ENCODE assay signal across 9 mouse cellular contexts in genomic region chr4:44508386-44509226, GRCm38 (mm10).
DNase-seq lines count a peak whose midpoint lies in the region; ATAC-seq lines count a peak whose summit lies in the region.
"Had no signal": no experiment of that assay in that cellular context is flagged by ENCODE, and none has a peak within 500 bp of the region (broad histone marks: within the 10 kb centered on the region; RNA-seq: fewer than 3 reads in every experiment).

No protein-coding gene starts in this region.

- no peak overlapping the region for H3K9ac ChIP-seq in kidney, embryonic 14.5 days (ENCODE audit: low read depth, low read length)
- H3K9ac ChIP-seq in midbrain, embryonic 16.5 days (ENCODE audit: low read depth, low read length) = peak overlapping the region; percentile 17; the same call in 1 of the 2 replicates
- H3K9ac ChIP-seq: stomach, embryonic 15.5 days had no signal

- peak; percentile 46; the same call in 1 of the 2 replicates for ATAC-seq in kidney, embryonic 14.5 days (ENCODE audit: low FRiP score, low TSS enrichment)
- ATAC-seq in midbrain, embryonic 16.5 days = peak; percentile 79
- ATAC-seq in CD4-positive, CD25-positive, alpha-beta regulatory T cell, adult 4 months = no peak

- no peak overlapping the region for H3K4me3 ChIP-seq in kidney, embryonic 14.5 days (ENCODE audit: low read length)
- H3K4me3 ChIP-seq in hindbrain, embryonic 10.5 days = 0 out of 2 replicates have a peak overlapping the region, but pooled peaks have one; percentile 2
- no peak overlapping the region for H3K4me3 ChIP-seq in midbrain, embryonic 16.5 days (ENCODE audit: low read depth, low read length)
- H3K4me3 ChIP-seq: stomach, embryonic 15.5 days had no signal

- H3K4me1 ChIP-seq in kidney, embryonic 14.5 days (ENCODE audit: control insufficient read depth, insufficient read depth, low read length) = peaks cover 3% of the 10 kb centered on the region; the same call in 1 of the 2 replicates
- peaks cover 26% of the 10 kb centered on the region for H3K4me1 ChIP-seq in hindbrain, embryonic 10.5 days (replicated peaks)
- peaks cover 8% of the 10 kb centered on the region for H3K4me1 ChIP-seq in midbrain, embryonic 16.5 days (ENCODE audit: control insufficient read depth, insufficient read depth, low read length)
- H3K4me1 ChIP-seq: stomach, embryonic 15.5 days had no signal

- H3K4me2 ChIP-seq in kidney, embryonic 14.5 days (replicated peaks; ENCODE audit: low read depth, low read length) = no peak overlapping the region
- H3K4me2 ChIP-seq in midbrain, embryonic 16.5 days (ENCODE audit: low read length) = peak overlapping the region; percentile 37
- H3K4me2 ChIP-seq: stomach, embryonic 15.5 days had no signal

- H3K27me3 ChIP-seq in kidney, embryonic 14.5 days (ENCODE audit: control insufficient read depth, insufficient read depth, low read length) = peaks cover 10% of the 10 kb centered on the region; the same call in 1 of the 2 replicates
- H3K27me3 ChIP-seq in hindbrain, embryonic 10.5 days (ENCODE audit: insufficient read depth, poor library complexity, severe bottlenecking) = peaks cover 29% of the 10 kb centered on the region
- H3K27me3 ChIP-seq in midbrain, embryonic 16.5 days (ENCODE audit: control insufficient read depth, insufficient read depth, low read depth, low read length) = peaks cover 5% of the 10 kb centered on the region; the same call in 1 of the 2 replicates

- H3K36me3 ChIP-seq in kidney, embryonic 14.5 days (ENCODE audit: control insufficient read depth, insufficient read depth, low read length) = no peaks in the 10 kb centered on the region
- H3K36me3 ChIP-seq in hindbrain, embryonic 10.5 days = no peaks in the 10 kb centered on the region
- no peaks in the 10 kb centered on the region for H3K36me3 ChIP-seq in midbrain, embryonic 16.5 days (ENCODE audit: control insufficient read depth, insufficient read depth, low read length)
- H3K36me3 ChIP-seq: stomach, embryonic 15.5 days had no signal

- 18% methylated on average over 25 of the region's 25 CpGs for WGBS in kidney, embryonic 14.5 days
- 42% methylated on average over 25 of the region's 25 CpGs for WGBS in hindbrain, embryonic 10.5 days
- WGBS in midbrain, embryonic 16.5 days = 22% methylated on average over 25 of the region's 25 CpGs

- no peak for DNase-seq in kidney, adult 11 months
- DNase-seq in ZHBTc4 (ENCODE audit: low read depth, low spot score) = peak; percentile 24
- DNase-seq in hindbrain, embryonic 10.5 days (ENCODE audit: low spot score) = peak; percentile 58
- DNase-seq in ovary, postnatal 14 days (ENCODE audit: low spot score) = no peak
- DNase-seq in gastrocnemius, postnatal 36 days = no peak

- intact Hi-C loops in gastrocnemius, postnatal 36 days (cut with DNase I) = no loop called here

- H3K9me3 ChIP-seq in kidney, embryonic 14.5 days (ENCODE audit: control insufficient read depth, low read length) = no peaks in the 10 kb centered on the region
- H3K9me3 ChIP-seq in hindbrain, embryonic 10.5 days = no peaks in the 10 kb centered on the region
- H3K9me3 ChIP-seq in midbrain, embryonic 16.5 days (replicated peaks; ENCODE audit: control insufficient read depth, low read length, poor library complexity, severe bottlenecking) = no peaks in the 10 kb centered on the region
- H3K9me3 ChIP-seq: stomach, embryonic 15.5 days had no signal

- H3K27ac ChIP-seq in kidney, embryonic 14.5 days (ENCODE audit: low read depth, low read length) = no peak overlapping the region
- peak overlapping the region; percentile 45; the same call in 1 of the 2 replicates for H3K27ac ChIP-seq in hindbrain, embryonic 10.5 days
- H3K27ac ChIP-seq in midbrain, embryonic 16.5 days (ENCODE audit: low read length) = no peak overlapping the region
- H3K27ac ChIP-seq: stomach, embryonic 15.5 days had no signal

Comparison
In these comparisons a context has a peak if more than half of its experiments do, and no peak if none do; other contexts are left out.
1. DNase-seq: peak in ZHBTc4 (single experiment) and hindbrain, embryonic 10.5 days (single experiment); none in kidney, adult 11 months (single experiment), ovary, postnatal 14 days (single experiment) and gastrocnemius, postnatal 36 days (0 of 2).